8 mouse cellular contexts compared by ENCODE assay signal in the genomic region with DNA sequence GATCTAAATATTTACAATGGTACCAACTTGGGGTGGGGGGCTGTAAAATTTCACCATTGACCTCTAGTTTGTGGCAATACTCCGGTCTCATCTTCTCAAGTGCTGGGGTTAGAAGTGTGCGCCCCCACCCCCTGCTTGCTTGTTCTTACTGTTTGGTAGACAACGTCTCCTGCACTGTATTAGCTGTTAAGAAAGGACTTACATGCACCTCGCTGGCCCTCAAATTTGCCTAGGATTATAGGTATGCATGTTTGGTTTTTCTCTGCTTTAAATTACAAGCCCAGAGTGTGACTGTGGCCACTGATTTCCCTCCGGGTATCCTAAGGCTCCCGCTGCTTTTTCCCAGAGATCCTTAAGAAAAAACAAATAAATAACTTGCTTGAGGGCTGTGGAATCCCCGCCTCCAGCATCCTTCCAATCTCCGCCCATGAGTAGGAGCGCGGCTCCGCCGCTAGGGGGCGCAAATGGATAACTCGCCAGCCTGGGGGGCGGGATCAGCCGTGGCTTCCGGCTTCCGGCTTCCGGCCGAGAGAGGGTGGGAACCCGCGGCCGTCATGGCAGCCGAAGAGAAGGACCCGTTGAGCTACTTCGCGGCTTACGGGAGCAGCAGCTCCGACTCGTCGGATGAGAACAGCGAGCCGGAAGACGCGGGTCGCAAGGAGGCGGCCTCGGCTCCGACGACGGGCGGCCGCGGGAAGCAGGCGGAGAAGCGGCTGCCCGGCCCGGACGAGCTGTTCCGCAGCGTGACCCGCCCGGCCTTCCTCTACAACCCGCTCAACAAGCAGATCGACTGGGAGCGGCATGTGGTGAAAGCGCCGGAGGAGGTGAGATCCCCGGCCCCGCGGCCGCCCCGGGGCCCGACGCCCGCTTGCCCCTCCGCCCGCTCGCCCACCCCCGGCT. TPM values are rescaled to one million over a fixed set of nuclear protein-coding genes. Genes with fewer than 3 reads are reported as not detected.
DNase-seq lines count a peak whose midpoint lies in the region; ATAC-seq and TF ChIP-seq lines count a peak whose summit lies in the region.

Gene 2410004B18Rik (plus strand): TSS at position 510 of the 900 bp plus-strand sequence.

- WGBS in forebrain, embryonic 15.5 days = 1% methylated on average over 68 of the region's 70 CpGs
- 1% methylated on average over 63 of the region's 70 CpGs for WGBS in neural tube, embryonic 14.5 days

- peak; percentile 63 for ATAC-seq in G1E (ENCODE audit: extremely low read depth, insufficient number of reproducible peaks, low FRiP score, poor library complexity, severe bottlenecking)
- ATAC-seq in forebrain, embryonic 15.5 days (replicated peaks) = peak; percentile 96
- ATAC-seq in neural tube, embryonic 14.5 days (ENCODE audit: low read depth) = peak; percentile 96

- TF ChIP-seq CTCF in G1E (IDR thresholded peaks at IDR 0.05; ENCODE audit: low read depth, low read length) = peak; percentile 79
- peak; percentile 95 for TF ChIP-seq CTCF in testis, adult 2 months (IDR thresholded peaks at IDR 0.05; ENCODE audit: control insufficient read depth, insufficient read depth, insufficient replicate concordance, low read depth, low read length)

- peak; percentile 96 for TF ChIP-seq POLR2A in testis, adult 2 months (IDR thresholded peaks at IDR 0.05; ENCODE audit: control insufficient read depth, low read depth, low read length)

- peak within 1 kb of the TSS; percentile 97 for H3K4me3 ChIP-seq in G1E (ENCODE audit: low read depth, low read length)
- H3K4me3 ChIP-seq in forebrain, embryonic 15.5 days = peak within 1 kb of the TSS; percentile 97
- peak within 1 kb of the TSS; percentile 98 for H3K4me3 ChIP-seq in neural tube, embryonic 14.5 days (ENCODE audit: low read depth, low read length)
- peak within 1 kb of the TSS; percentile 96 for H3K4me3 ChIP-seq in testis, adult 2 months (ENCODE audit: control insufficient read depth, low read depth, low read length)

- peak within 1 kb of the TSS; percentile 84 for H3K27ac ChIP-seq in forebrain, embryonic 15.5 days (replicated peaks)
- H3K27ac ChIP-seq in neural tube, embryonic 14.5 days (ENCODE audit: low read depth, low read length) = peak within 1 kb of the TSS; percentile 52; the same call in 1 of the 2 replicates
- H3K27ac ChIP-seq in testis, adult 2 months (ENCODE audit: control insufficient read depth, insufficient read depth, low read depth, low read length) = peak within 1 kb of the TSS; percentile 89

- peak; percentile 88 for DNase-seq in G1E (ENCODE audit: low spot score)
- peak; percentile 88 for DNase-seq in cerebellum, adult 11-12 months
- DNase-seq in heart, postnatal 25 days (ENCODE audit: low spot score) = peak; percentile 81
- DNase-seq in layer of hippocampus, adult 18-20 months (ENCODE audit: low spot score in 2 of 2) = peak; percentile 85 to 91
- DNase-seq in lung, adult 18-20 months = peak; percentile 89 to 91

- peak within 1 kb of the TSS; percentile 97 for H3K9ac ChIP-seq in forebrain, embryonic 15.5 days (replicated peaks)
- peak within 1 kb of the TSS; percentile 91 for H3K9ac ChIP-seq in neural tube, embryonic 14.5 days (replicated peaks; ENCODE audit: low read depth, low read length)

- H3K36me3 ChIP-seq in G1E (replicated peaks) = peaks cover 71% of the 10 kb centered on the region
- peaks cover 16% of the 10 kb centered on the region for H3K36me3 ChIP-seq in forebrain, embryonic 15.5 days
- H3K36me3 ChIP-seq in neural tube, embryonic 14.5 days (ENCODE audit: control insufficient read depth, insufficient read depth, low read length) = no peaks in the 10 kb centered on the region; the same call in 1 of the 2 replicates
- H3K36me3 ChIP-seq in testis, adult 2 months (ENCODE audit: control insufficient read depth, insufficient read depth, low read length) = peaks cover 4% of the 10 kb centered on the region; the same call in 1 of the 2 replicates

- peak within 1 kb of the TSS; percentile 81 for H3K4me2 ChIP-seq in forebrain, embryonic 15.5 days (replicated peaks)
- peak within 1 kb of the TSS; percentile 72 for H3K4me2 ChIP-seq in neural tube, embryonic 14.5 days (ENCODE audit: low read depth, low read length)

- intact Hi-C loops in heart, postnatal 25 days (cut with DNase I) = loop anchor here (5.0 kb wide), 1 partner anchor 465 kb away; the partner anchor contains the start of gene Ssx2ip

- H3K27me3 ChIP-seq in G1E (ENCODE audit: insufficient read depth, low read length) = no peaks in the 10 kb centered on the region
- H3K27me3 ChIP-seq in forebrain, embryonic 15.5 days = no peaks in the 10 kb centered on the region
- no peaks in the 10 kb centered on the region; the same call in 1 of the 2 replicates for H3K27me3 ChIP-seq in neural tube, embryonic 14.5 days (ENCODE audit: control insufficient read depth, insufficient read depth, low read length)
- H3K27me3 ChIP-seq in testis, adult 2 months (ENCODE audit: control insufficient read depth, insufficient read depth, low read length) = no peaks in the 10 kb centered on the region

- H3K4me1 ChIP-seq in G1E (ENCODE audit: insufficient read depth, low read depth, low read length) = peaks cover 41% of the 10 kb centered on the region
- peaks cover 32% of the 10 kb centered on the region for H3K4me1 ChIP-seq in forebrain, embryonic 15.5 days
- H3K4me1 ChIP-seq in neural tube, embryonic 14.5 days (ENCODE audit: control insufficient read depth, insufficient read depth, low read length) = peaks cover 14% of the 10 kb centered on the region
- peaks cover 13% of the 10 kb centered on the region for H3K4me1 ChIP-seq in testis, adult 2 months (ENCODE audit: control insufficient read depth, insufficient read depth, low read length)

- no peaks in the 10 kb centered on the region for H3K9me3 ChIP-seq in G1E (replicated peaks)
- no peaks in the 10 kb centered on the region for H3K9me3 ChIP-seq in forebrain, embryonic 15.5 days
- no peaks in the 10 kb centered on the region for H3K9me3 ChIP-seq in neural tube, embryonic 14.5 days (ENCODE audit: control insufficient read depth, low read length)

RNA-seq across cellular contexts. Expression of gene 2410004B18Rik, which starts in this region (rescaled TPM):
- total RNA-seq in G1E (2014; fragmentation: Nextera tagmentation) (24.8 and 26.9 TPM in 2 replicates), G1E (2017) (57.5 and 60.6 TPM in 2 replicates)
- polyA plus RNA-seq in G1E (2012) = 45.9 and 57.4 TPM in 2 replicates
- polyA plus RNA-seq in forebrain, embryonic 15.5 days (2015; fragmentation: Nextera tagmentation; extraction: Ambion mirVana) = 71.1 and 80.1 TPM in 2 replicates
- 10 to 100 TPM; 16.8 to 18.1 TPM for total RNA-seq in heart, postnatal 25 days (2021)
- total RNA-seq in layer of hippocampus, adult 18-20 months (2021) = 10 to 100 TPM; 37.1 to 38.2 TPM
- polyA plus RNA-seq in neural tube, embryonic 14.5 days (2014; fragmentation: Nextera tagmentation; extraction: Ambion mirVana) = 78.1 and 80.3 TPM in 2 replicates
- polyA plus RNA-seq in testis, adult 2 months (2012; rRNA removed) = 12.1 and 13.0 TPM in 2 replicates

Comparison
In these comparisons a context has a peak if more than half of its experiments do, and no peak if none do; other contexts are left out.
1. Peak in every context shown above with its lines: DNase-seq, ATAC-seq, H3K4me3 ChIP-seq and H3K27ac ChIP-seq.